Mouse (Mus musculus) mature B cell (primary cell): ENCODE measurements around the gene Oasl1.
"Not testable (repeated sequence)": the region's sequence is repeated elsewhere in the genome, so short reads cannot be mapped to it uniquely, and the experiment has no call there.

Experiments
- in situ Hi-C: fragments of 300-500 bp; cut with MboI; formaldehyde crosslinking; loops from 2 replicates; pipeline ENCODE4 v1.14.3; 2019

Oasl1 gene

DNA sequence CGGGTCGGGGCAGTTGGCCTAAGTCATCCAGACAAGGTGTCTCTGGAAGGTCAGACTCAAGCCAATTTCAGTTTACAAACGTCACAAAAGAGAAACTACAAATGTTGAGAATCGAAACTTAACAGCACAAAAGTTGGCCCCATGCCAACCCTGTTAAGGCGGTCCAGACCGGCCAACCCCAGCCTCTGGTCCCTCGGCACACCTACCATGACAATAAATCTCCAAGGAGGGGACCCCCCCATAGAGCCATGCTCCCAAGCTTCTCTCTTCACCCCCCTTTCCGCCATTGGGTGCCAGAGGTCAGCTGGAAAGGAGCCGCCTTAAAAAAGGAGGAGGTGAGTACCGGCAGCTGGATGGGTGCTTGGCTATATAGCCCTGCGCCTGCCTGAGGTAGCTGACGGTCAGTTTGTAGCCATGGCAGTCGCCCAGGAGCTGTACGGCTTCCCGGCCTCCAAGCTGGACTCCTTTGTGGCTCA lies at the start of gene Oasl1:
Oasl1 (plus strand) TSS at position 243 of the 476 bp plus-strand sequence.
- in situ Hi-C loops, result no loop called here

DNA sequence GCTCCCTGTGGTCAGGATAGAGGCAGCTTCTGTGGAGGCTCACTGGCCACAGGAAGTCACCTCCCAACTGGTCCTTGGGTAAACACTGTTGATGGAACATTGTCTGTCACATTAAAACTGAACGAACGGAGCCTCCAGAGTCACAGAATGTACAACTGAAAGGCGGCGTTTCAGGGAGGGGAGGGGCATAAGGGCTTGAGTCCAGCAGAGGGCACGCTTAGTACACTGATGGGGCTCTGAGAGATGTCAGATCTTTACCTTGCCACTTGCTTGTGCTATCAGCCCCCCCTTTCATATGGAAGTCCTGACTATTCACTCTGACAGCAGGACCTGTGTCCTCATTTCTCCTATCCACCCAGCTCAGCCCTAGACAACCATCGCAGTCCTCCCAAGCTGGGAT lies 47.2 kb upstream of the Oasl1 start:
- in situ Hi-C loops, result no loop called here

DNA sequence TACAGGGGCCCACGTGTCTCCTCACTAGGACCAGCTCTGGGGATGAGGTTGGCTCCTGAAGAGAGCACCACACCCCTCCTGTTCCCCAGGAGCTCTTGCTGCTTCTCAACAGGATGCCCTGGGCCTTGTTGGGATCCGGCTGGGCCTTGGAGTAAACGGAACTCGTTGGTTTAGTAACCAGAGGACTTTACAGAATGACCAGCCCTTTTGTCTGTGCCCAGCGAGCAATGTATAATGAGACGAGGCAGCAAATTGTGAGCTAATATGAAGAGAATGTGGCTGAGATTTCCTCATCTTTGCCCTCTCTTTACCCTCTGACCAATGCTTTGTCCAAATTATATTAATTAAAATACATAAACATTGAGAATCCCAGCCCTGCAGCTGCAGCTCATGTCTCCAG lies 46.7 kb upstream of the Oasl1 start:
- in situ Hi-C loops, result no loop called here

DNA sequence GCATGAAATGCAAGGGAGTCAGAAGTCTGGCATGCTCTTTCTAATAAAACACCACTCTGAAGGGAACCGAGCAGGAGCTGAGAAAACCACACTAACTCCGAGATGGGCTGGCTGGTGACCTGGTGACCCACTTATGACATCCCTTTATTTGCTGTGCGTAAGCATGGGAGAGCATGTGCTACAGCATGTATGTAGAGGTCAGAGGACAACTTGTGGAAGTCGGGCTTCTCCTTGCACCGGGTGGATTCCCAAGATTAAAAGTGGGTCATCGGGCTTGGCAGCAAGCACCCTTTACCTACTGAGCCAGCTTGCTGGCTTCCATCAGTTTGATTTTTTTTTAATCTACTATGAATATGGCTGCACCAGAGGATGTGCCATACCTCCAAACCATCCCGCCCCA lies 45.6 kb upstream of the Oasl1 start:
- in situ Hi-C loops, result no loop called here

DNA sequence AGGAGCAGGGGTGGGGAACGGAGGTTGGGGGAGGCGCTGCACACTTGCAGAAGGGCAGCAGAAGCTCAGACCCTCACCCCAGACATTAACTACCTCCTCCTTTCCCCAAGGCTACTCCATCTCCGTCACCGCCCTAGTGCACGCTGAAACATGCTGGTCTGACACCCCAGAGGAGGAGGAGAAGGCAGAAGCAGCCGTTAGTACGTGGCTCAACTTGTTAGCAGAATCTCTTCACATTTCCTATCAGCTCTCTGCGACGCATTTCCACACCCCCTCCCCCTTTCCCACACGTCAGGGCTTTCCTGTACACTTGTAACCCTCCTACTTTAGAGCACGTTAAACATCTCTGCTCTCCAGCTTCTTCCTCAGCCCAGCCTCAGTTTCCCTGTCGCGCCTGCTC lies 43.6 kb upstream of the Oasl1 start:
- in situ Hi-C loops, result no loop called here

GRCm38 (mm10) chr5:114882319-114882718 lies 40.7 kb upstream of the Oasl1 start:
- in situ Hi-C loops, result not testable (repeated sequence)

DNA sequence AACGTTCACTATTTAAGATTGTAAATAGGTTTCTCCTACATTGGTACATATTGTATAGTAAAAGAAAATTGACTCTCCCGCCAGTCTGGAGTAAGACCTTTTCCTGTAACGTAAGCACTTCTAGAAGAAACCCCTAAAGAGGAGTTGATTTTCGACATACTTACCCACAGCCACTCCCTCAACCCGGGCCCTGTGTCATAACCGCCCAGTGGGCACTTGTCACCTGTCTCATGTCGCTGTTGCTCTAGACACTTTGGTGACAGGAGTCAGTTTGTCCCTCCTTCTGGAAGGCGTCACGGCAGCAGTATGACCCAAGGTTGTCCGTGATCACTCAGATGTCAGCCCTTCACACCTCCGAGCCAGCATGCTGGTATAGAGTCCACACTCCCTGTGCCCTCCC lies 40.0 kb upstream of the Oasl1 start:
- in situ Hi-C loops, result no loop called here

GRCm38 (mm10) chr5:114886801-114887200 lies 36.2 kb upstream of the Oasl1 start:
- in situ Hi-C loops, result no loop called here

- in situ Hi-C loops, result no loop called here
These were observed 34.0 kb upstream of the Oasl1 start for GRCm38 (mm10) chr5:114888995-114889394.

DNA sequence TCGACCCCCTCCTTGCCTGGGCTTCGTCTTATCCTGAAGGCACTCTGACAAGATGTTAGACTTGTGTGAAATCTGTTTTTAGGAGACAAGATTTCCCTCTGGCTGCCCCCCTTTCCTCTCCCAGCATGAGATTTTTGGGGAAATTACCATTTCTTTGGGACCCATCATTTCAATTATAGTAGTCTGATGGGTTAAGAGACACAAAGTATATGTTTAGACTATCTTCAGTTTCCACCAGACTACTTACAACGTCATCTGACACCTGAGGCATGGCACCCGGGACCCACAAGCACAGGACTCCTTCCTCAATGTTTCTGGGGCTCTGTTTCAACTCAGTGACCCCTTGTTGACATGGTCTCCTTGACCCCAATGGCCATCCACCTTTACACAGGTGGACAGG lies 27.5 kb upstream of the Oasl1 start:
- in situ Hi-C loops, result no loop called here

DNA sequence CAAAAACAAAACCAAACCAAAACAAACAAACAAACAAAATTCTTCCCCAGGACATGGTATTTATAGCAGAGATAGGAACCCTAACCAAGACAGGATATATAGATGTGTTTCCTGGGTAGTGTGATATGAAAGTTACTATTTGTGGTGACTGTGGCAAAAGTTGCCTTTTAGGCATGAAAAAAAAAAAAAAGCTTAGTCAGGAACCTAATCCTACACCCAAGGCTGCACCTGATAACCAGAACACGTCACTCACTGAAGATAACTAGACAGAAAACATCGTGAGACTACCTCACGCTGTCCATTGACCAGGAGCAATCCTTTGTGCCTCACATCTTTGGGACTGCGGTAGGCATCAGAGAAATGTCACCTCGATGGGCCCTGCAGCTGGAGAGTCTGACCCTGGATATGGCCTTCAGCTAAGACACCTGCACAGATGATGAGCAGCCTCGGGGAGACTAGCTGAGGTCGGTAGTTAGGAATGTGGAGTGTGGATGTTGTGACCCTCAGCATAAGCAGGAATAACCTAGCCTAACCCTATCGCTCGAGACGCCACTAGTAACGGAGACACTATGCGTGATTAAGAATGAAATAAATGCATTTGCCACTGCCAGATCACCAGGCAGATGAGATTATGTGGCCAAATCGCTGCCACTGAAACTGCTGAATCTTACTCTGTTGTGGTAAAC lies 26.2 kb upstream of the Oasl1 start, which contains the start of gene Oasl2:
Oasl2 (plus strand) TSS at position 249 of the 686 bp plus-strand sequence.
- in situ Hi-C loops, result no loop called here

- in situ Hi-C loops, result no loop called here
These were observed 25.7 kb upstream of the Oasl1 start for GRCm38 (mm10) chr5:114897374-114897793.

DNA sequence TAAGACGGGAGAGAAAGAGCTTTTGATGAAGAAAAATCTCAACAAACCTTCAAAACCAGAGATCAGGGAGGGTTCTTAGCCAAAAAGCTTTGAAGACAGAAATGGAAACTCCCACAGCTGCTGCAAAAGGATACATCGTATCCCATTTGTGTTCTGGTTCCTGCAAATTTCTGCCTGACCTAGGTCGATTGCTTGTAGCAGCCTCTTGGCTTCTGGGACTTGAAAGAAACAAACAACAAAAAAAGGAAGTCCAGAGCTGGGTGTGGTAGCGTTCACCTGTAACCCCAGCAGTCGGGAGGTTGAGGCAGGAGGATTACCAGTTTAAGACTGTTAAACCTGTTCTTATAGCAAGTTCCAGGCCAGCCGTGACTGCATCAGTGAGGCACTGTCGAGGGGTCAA lies 24.2 kb upstream of the Oasl1 start:
- in situ Hi-C loops, result no loop called here

GRCm38 (mm10) chr5:114902413-114902812 lies 20.6 kb upstream of the Oasl1 start:
- in situ Hi-C loops, result no loop called here

DNA sequence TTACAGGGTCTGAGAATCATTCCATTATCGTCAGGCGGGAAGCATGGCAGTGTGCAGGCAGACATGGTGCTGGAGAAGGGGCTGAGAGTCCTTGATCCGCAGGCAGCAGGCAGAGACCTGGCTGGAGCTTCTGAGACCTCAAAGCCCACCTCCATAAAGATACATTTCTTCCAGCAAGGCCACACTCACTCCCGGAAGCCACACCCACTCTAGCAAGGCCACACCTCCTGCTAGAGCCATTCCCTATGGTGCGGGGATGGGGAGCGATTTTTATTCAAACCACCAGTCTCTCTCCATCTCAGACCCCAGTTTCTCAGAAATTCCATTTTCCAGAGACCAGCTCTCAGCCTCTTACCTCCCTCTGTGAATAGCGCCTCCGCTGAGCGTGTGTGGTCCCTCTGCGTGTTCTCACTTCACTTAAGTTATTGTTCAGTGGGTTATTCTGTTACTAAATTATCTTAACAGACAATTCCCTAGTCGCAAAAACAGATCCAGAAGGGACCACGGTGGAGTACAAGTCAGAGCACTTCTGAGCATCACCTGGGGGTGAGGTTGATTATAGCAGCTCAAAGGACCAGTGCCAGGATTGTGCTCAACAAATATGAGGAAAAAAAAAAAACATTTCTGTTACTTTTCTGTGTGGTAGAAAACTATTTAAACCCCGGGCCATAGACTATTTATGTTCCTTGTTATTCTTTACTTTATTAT lies 14.3 kb upstream of the Oasl1 start:
- in situ Hi-C loops, result no loop called here

DNA sequence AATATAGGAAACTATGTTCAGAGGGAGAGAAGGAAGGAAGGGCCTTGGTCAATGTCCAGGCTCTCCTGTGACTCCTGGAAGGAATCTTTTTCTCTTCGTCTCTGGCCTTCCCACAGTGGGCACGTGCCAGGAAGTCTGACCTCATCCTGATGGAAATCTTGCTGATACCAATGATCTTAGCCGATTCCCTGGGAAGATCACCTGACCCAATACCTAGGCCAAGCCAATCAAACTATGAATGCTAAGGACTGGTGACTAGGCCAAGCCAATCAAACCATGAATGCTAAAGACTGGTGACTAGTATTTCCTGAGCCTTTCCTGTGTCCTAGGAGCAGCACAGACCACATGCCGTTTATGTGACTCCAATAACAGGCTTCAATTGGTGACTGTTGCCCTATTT lies 9.4 kb upstream of the Oasl1 start:
- in situ Hi-C loops, result no loop called here

GRCm38 (mm10) chr5:114914855-114915254 lies 8.2 kb upstream of the Oasl1 start:
- in situ Hi-C loops, result no loop called here

- in situ Hi-C loops, result no loop called here
These were observed 7.2 kb upstream of the Oasl1 start for GRCm38 (mm10) chr5:114915854-114916253.

GRCm38 (mm10) chr5:114916777-114917176 lies 6.3 kb upstream of the Oasl1 start:
- in situ Hi-C loops, result no loop called here

GRCm38 (mm10) chr5:114917357-114917756 lies 5.7 kb upstream of the Oasl1 start:
- in situ Hi-C loops, result not testable (repeated sequence)

- in situ Hi-C loops, result no loop called here
These were observed 1.3 kb upstream of the Oasl1 start for GRCm38 (mm10) chr5:114921551-114922365.

DNA sequence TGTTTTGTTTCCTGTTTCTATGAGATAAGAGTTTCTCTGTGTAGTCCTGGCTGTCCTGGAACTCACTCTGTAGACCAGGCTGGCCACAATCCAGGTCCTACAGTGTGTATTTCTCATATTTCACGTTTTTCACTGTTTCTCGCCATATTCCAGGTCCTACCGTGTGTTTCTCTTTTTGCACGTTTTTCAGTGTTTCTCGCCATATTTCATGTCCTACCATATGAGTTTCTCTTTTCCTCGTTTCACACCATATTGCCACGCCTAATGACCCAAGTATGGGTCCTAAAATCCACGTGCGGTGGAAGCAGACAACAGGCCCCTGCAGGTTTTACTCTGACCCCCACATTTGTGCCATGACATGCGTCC lies 691 bp upstream of the Oasl1 start:
- in situ Hi-C loops, result no loop called here
